Mouse (Mus musculus): ENCODE results near the gene Tmem179b.

- TF ChIP-seq CTCF (IDR thresholded peaks at IDR 0.05; ENCODE audit: extremely low read depth, insufficient read length, insufficient replicate concordance, low read depth, low read length) (no peak), POLR2A (IDR thresholded peaks at IDR 0.05; ENCODE audit: low read depth, low read length) (no peak)
These were observed 1.3 kb downstream of the Tmem179b start for GRCm38 (mm10) chr19:8772996-8773395.
